Mouse (Mus musculus) 416B (cell line): ENCODE data around the gene Nacc1.

Experiments used
- DNase-seq: peaks from one replicate; pipeline ENCODE4 v3.0.0; 2011; ENCODE audit warnings: low read depth

The Nacc1 gene

DNA sequence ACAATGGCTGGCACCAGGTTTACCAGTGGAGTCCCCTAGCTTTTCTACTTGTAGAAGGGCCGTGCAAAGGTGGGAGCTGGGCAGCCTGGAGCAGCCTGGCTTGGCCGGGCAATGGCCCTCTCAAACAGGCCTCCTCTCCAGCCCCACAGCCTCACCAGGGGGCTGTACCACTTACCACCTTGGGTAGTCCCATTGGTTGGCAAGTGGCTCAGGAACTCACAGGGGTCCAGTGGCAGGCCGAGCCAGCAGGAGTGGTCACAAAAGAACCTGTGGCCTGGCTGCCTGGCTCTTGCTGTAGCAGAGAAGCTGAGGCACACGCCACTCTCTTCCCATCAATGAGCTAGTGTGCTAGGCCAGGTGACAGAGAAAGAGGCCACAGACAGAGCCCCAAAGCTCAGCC, 26.5 kb upstream of the Nacc1 start:
- DNase-seq: no peak

DNA sequence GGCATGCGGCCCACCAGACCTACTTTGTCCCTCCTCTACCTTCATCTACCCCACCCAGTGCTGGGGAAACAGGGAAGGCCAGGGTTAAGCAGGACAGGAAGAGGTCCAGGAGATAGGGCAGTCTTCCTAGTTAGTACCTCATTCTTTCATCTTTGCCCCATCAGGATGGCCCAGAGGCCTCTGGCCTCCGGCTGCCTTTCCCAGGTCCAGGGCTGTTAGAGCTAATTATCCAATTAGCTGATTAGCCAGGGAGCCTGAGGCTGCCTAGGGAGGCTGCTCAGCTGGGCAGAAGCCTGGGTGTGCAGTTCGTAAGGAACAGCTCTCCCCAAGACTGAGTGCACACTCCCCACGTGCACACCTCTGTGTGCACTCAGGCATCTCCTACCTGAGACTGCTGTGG, 25.7 kb upstream of the Nacc1 start:
- DNase-seq: no peak

DNA sequence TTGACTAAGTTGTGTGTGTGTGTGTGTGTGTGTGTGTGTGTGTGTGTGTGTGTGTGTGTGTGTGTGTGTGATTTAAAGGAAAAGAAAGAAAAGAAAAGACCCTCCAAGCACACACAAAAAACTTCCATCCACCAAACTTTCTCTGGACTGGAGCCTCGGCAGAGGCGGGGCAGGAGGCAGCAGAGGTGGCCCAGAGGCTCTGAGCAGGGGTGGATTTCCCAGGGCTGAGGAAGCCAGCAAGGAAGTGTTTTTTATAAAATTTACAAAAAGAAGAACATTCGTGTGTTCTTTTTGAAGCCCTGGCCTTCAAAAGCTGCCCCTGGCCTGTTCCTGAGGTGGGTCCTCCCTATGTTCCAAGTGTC, 25.1 kb upstream of the Nacc1 start:
- DNase-seq: no peak

DNA sequence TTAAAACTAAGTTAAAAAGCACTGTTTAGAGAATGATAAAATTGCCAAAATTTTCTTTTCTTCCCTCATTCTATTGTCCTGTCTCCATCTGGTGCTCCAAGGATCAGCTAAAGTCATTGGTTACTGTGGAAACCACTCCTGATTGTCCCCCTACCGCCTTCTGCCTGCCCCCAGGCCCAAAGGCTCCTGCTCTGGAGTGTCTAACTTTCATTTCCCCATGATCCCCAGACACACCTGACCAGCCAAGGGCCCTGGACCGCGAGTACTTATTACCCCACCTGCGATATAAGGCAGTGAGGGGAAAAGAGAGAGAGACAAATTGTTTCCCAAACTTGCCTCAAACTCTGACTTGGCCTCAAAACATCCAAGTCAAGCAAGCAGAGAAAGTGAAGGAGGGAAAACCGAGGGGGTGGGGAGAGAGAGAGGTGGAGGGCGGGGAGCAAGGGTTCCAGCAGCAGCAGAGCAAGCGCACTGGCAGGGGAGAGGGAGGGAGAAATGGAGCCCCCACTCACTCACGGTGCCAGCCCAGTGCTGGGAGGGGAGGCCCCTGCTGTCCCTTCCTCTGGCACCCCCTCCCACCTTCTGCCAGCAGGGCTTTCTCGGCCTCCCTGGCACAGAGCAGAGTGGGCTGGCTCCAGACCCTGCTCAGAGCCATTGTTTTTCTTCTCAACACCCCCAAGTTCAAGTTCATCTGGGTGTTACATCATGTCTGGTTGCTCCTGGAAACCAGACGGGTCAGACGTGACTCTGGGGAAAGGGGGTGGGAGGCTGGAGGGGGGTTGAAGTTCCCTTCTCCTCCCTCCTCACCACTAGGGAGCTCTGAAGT, 24.5 kb upstream of the Nacc1 start:
- peak; percentile 56 for DNase-seq

DNA sequence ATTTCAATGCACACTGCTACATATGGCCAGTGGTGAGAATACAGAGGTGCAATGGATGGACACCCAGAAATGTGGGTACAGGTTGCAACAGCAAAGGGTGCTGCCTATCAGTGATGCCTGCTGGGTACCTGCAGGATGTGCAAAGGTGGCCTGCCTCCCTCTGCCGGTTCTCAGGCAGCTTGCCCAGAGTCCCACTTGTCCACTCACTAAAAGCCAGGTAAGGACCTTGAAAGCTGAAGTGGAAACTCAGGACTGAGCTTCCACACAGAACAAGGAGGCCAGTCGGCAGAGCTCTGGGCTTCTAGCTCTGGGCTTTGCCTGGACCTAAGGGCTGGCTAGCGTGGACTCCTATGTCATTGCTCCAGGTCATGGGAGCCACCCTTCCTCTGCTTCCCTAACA, 23.6 kb upstream of the Nacc1 start:
- no peak for DNase-seq

DNA sequence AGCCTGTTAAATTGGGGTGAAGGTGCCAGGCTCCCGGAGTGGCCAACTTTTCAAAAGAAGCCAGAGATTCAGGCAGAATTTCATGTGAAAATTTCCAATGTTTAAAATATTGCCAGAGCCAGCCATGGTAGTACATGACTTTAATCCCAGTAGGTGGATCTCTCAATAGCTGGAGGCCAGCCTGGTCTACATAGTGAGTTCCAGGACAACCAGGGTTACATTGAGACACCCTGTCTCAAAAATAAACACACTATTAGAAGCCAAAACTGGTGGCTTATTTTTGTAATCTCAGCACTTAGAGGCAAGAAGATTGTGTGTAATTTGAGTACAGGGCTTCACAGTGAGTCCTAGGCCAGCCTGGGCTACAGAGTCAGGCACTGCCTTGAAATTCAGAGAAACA, 22.3 kb upstream of the Nacc1 start:
- DNase-seq: no peak

DNA sequence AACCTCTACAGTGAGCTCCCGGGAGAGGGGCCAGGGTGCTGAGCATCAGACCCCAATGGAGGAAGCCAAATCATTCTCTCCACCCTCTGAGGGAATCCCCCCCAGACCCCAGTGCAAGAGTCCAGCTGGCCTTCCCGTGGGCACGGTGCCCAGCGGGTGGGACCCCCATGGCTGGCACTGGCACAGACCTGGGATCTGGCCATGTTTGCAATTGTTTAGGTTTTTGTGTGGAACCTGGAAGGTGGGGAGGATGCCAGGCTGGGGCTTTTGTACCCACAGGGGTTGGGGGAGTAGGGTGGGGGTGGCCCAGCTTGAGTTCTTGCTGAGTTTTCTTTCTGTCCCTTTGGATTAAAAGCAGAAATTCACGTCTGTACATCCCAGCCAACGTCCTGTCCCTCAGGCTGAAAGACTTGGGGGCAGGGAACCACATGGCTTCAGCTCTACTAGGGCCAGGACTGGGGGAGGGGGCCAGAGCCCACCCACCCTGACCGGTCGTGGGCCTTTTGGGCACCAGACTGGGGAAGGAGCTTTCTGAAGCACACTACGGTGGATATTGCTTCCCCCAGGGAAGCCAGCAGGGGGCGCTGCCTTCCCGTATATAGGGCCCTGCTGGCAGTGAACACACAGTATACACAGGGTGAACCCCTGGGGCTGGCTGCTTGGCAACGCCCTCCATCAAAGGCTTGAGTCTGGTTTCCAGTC, 21.3 kb upstream of the Nacc1 start:
- DNase-seq: peak; percentile 87

DNA sequence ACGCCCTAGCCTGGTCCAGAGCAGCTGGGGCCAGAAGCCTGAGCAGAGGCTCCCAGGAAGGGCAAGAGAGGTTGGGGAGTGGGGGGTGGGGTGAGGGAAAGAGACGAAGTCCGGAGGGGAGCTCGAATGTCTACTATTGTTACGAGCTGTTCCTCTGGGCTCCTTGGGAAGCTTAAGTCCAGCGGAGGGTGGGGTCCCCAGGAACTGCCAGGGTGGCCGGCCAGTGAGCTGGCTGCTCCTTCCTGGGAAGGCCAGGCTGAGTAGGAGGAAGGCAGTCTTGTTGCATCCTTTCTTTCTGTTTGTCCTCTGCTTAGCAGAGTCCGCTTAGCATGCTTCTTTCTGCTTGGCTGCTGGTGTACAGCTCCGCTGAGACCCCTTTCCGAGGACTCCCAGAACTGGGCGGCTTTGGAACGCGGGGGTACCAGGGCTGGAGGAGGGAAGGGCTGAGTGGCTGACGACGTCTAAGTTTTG, 20.4 kb upstream of the Nacc1 start:
- DNase-seq: no peak

DNA sequence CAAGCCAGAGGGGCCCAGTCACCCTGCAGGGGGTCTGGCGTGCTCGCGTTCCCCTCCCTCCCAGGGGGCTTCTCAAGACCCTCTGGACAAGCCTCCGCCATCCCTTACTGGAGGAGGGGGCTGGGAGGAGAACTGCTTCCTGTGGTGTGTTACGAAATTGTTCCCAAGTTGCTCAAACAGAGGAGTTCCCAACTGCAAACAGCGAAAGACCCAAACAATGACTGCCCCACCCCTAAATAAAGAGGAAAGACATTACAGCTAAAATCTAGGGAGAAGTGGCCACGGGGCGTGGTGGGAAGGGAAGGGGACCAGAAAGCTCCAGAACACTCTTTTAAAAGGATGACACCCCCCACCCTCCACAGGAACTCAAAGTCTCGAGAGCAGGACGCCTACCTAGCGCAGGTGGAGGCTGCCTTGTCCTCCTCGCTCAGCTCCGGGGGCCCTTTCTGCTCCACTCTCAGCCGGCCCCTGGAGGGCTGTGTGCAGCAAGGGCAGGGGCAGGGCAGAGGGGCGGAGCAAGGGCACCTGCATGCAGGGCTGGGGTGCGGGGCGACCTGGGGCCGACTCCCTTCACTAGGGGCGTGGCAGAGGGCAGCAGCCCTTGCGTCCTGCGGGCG, 19.7 kb upstream of the Nacc1 start:
- DNase-seq: peak; percentile 86

DNA sequence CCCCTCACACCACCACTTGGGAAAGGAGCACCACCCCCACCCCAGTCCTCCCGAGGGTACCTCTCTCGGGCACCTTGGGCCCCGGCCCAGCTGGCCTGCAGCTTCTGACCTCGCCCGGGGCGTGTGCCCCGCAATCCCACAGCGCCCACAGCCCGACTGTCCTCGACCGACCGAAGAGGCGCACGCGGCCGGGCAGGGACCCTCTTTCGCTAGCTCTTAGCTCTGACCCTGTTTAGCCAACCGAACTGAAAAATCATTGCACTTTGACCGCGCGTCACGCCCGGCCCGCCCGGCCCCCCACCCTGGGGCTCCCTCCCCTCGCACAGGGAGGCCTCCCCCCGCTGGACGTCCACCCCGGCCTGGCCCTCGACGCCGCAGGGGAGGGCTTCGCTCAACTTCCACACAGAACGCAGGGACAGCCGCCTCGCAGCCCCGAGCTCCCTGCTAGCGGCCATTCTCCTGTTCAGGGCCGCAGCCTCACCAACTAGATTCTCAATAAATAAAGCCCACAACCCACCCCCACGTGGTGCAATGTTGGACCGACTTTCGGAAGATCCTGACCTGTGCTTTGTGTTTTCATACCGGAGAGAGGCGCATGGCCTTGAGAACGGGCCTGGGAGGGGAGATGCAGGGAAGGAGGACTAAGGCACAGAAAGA, 19.1 kb upstream of the Nacc1 start:
- peak; percentile 92 for DNase-seq

DNA sequence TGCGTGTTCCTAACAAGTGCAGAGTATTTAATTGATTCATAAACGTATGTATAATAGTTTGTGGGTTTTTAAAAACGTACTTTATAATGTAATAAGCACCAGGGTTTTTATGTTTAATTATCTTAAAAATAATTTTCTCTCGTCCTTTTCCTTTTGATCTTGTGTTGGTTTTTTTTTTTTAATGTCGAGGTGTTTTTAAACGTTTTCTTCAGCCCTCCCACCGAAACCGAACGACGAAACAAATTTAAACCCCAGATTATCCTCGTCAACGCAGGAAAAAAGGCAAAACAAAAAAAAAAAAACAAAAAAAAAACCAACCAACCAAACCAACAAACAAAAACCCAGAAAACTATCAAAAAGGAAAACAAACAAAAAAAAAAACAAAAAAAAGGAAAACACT, 18.3 kb upstream of the Nacc1 start:
- DNase-seq: peak; percentile 61

DNA sequence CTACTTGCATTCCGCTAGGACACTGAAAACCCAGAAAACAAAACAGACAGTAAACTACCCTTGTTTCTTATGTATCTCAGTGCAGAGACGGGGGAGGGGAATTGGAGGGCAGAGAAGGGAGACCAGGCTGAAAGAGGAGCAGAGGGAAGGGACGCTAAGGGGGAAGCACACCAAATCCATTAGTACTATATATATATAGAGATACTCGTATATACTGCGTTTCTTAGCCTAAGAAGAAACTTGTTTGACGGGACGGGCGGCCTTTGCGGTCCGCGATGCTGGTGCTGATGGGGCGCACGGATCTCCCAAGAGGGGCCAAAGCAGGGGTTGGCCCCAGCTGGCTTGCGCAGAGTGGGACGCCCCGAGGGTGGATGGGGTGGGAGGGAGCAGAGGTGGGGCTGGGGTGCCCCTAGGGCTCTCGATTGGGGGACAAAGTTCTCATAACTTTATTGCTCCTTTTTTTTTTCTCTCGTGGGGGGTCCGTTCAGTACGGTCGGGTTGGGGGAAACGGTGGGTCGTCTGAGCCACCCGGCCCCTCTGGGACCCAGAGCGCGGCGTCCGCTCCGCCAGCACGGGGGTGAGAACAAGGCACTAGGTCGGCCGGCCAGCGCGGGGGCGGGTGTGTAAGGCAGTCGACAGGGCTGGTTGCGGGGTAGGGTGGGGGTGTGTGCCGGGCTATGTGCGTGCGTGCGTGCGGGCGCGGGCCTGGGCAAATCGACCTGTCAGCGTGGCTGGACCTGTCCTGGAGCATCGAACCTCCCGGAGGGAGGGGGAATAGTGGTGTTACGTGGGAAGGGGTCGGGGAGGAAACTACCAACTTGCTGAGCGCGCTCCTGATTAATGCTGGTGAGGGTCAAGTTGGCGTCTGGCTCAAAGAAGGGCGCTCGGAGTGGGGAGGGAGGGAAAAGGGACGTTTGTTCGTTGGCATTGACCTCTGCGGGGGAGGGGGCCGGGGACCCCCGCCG, 17.5 kb upstream of the Nacc1 start:
- peak; percentile 87 for DNase-seq

DNA sequence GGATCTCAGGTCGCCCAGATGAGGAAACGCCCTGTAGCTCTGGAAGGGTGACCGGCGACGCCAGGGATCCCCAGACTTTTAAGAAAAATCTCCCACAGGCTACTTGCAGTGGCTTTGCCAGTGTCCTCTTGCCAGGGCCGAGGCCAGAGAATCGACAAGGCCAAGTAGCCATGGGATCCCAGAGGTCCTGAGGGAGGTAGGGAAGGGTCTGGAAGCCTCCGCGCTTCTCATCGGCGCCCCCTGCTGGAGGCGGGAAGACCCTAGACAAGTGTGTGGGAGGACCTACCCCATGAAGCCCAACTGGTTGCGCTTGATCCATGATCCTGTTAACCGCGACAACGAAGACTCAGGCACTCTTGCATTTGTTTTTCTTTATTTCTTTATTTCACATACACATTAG, 16.7 kb upstream of the Nacc1 start:
- DNase-seq: peak; percentile 93

DNA sequence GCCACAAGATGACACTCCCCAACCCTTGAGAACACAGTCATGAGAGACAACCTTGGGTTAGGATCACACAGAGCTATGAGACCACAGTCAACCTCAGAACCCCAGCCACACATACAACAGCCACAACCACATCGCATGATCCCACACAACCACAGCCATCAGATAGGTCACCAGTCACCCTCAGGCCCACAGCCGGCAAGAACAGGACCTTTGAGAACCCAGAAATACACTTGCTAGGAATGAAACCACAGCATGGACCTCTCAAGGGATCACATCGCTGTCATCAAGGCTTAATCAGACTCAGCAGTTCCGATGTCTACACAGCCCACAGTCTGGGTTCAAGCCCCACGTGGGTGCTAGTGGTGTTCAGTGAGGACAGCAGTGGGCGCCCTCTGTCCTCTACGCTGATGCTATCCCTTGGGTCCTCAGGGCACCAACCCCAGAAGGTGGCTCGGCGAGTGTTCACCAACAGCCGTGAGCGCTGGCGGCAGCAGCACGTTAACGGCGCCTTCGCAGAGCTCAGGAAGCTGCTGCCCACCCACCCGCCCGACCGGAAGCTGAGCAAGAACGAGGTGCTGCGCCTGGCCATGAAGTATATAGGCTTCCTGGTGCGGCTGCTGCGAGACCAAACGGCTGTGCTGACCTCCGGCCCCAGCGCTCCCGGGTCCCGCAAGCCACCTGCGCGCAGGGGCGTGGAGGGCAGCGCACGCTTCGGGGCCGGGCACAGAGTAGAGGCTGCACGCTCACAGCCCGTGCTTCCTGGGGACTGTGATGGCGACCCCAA, 16.0 kb upstream of the Nacc1 start:
- DNase-seq: peak; percentile 95

DNA sequence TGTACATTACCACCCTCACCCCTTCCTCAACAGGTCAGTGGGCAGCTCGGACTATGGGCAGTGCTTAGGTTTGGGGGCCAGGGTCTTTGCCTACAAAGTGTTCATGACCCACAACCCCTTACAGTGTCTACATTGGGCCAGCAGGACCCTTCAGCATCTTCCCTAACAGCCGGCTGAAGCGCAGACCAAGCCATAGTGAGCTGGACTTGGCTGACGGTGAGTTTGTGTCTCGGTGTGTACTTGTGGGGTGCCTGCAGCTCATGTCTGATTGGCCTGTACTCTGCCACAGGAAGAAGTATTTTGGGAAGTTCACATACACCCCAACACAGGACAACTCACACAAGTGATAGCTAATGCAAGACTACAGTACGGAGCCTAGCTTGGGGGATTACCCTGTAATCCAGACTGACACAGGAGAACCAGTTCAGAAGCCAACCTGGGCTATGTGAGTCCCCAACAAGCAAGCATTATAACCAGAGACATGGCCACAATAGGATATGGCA, 15.4 kb upstream of the Nacc1 start:
- no peak for DNase-seq

DNA sequence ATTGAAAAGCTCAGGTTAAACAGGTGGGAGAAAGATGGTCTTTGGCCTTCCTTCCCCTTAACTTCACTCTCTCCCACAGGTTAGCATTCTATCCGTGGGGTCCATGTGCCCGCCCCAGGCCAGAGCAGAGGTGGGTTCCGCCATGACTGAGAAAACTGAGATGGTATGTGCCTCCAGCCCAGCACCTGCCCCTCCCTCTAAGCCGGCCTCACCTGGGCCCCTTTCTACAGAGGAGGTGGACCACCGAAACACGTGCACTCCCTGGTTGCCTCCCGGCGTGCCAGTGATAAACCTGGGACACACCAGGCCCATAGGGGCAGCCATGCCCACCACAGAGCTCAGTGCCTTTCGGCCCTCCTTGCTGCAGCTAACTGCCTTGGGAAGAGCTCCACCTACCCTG, 14.9 kb upstream of the Nacc1 start:
- no peak for DNase-seq

DNA sequence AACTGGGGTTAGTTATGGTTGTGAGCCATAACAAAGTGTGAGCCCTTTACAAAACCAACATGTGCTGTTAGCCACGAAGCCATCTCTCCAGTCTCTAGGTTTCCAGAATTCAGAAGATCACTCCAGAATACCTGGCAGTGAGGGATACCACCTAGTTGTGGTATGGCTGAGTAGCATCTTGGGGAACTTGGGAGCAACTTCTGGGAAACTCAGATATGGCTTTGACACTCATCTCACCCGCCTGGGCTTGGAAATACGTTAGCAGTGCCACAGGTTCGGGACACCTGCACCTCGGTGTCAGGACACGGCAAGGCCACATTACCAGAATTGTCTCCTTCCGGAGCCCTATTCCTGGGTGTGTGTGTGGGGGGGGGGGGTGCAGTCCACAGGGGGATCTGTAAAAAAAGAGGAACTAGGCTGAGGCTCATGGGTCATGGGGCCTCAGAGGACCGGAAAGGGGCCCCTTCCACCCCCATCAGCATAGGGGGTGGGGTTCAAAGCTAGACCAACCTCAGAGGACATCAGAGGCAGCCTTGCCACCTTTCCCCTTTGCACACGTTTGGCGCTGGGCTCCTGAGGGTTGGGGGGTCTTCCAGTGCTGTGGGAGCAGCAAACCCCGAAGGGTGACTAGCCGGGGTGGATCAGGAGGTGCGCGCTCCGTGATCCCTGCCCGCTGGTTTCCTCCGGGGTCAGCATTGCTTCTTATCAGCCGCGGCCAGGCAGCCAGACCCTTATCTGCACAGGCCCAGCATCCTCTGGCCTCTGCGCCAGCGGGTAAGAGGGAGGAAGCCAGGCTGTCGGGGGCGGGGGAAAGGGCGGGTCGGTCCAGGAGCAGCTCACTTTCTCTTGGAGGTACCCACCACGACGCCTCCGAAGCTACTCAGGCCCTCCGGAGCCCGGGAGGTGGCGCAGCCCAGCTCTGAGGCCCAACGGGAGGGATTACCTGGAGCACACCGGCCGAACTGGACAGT, 13.6 kb upstream of the Nacc1 start, which contains the start of gene Lyl1:
TSS of gene Lyl1 (plus strand) at position 517 of the 971 bp plus-strand sequence.
- peak; percentile 100 for DNase-seq

DNA sequence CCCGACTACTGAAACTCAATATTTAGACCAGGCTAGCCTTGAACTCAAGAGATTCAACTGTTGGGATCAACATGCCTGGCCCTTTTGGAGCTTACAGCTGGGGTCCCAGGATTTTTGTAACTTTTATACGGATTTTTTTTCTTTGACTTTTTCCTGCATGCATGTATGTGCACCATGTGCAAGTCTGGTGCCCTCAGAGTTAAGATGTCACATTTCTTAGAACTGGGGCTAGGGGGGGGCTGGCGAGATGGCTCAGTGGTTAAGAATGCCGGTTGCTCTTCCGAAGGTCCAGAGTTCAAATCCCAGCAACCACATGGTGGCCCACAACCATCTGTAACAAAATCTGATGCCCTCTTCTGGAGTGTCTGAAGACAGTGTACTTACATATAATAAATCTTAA, 12.9 kb upstream of the Nacc1 start:
- DNase-seq: peak; percentile 75

DNA sequence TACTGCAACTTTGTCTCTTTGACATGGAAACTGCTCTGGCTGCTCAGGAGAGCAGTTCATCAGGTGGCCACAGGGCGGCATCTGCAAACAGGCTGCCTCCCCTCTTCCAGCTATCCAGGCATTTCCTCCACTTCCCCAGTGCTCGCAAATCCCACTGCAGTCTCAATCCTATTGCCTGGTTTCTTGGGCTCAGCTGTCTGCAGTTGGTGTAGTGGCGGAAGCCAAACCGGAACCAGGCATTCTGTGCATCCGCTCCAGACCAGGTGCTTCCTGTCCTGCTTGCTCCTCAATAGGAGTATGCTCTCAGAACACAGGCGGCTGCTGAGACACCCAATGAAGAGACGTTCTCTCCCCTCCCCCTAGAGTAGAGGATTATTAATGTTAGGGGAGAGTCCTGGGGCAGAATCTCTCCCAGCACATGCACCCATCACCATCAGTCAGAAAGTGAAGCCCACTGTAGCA, 12.2 kb upstream of the Nacc1 start:
- peak; percentile 99 for DNase-seq
